In the genomic region with DNA sequence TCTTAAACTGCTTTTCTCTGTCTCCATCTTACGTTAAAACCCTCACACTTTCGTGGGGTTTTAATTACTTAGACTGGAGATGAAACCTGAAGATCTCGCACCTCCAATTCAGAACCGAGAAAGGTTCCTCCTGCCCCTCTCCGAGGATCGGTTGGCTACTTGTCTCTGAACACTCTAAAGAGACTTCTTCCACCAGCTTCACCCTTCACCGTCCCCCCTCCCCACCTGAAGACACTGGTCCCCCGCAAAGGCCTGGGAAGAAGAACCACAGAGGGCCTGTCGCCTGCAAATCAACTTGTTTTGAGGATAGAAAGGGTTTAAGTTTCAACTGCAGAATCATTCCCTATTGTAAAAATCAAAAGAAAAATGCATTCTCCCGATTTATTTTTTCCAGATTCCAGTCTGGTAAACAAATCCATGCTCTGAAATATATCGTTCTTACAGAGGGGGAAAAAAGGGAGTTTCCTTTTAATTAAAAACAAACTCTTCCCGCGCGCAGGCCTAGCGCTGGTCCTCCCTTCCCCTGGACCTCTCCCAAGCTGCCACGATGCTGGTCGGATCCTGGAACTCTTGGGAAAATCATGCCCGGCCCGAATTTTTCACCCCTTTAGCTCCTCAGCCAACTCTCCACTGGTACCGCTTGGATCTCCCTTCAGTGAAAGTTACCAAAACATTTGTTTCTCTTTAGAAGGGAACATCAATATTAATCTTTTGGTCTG, we compare ENCODE assay signal across 16 mouse cellular contexts. TPM values are rescaled to one million over a fixed set of nuclear protein-coding genes. Genes with fewer than 3 reads are reported as not detected.
DNase-seq lines count a peak whose midpoint lies in the region; ATAC-seq and TF ChIP-seq lines count a peak whose summit lies in the region.
"Had no signal": no experiment of that assay in that cellular context is flagged by ENCODE, and none has a peak within 500 bp of the region (broad histone marks: within the 10 kb centered on the region; RNA-seq: fewer than 3 reads in every experiment).

No protein-coding gene starts in this region.

- no peaks in the 10 kb centered on the region for H3K9me3 ChIP-seq in hindbrain, embryonic 14.5 days (ENCODE audit: control insufficient read depth, low read length)
- no peaks in the 10 kb centered on the region for H3K9me3 ChIP-seq in midbrain, embryonic 14.5 days (ENCODE audit: control insufficient read depth, low read length)
- H3K9me3 ChIP-seq: forebrain, embryonic 13.5 days; liver, embryonic 13.5 days; stomach, embryonic 15.5 days had no signal

- DNase-seq in embryo, embryonic 11 days = peak; percentile 61
- DNase-seq in embryo, embryonic 10 days (ENCODE audit: low spot score) = no peak
- DNase-seq in brain, embryonic 14.5 days (ENCODE audit: low read depth) = peak; percentile 49
- no peak for DNase-seq in hindbrain, embryonic 14.5 days (ENCODE audit: low spot score)
- peak; percentile 45 for DNase-seq in midbrain, embryonic 14.5 days
- no peak for DNase-seq in kidney, postnatal 36 days
- no peak for DNase-seq in thymus, postnatal 25 days
- DNase-seq: heart, postnatal 10 days; kidney, adult 8-10 months; liver, embryonic 13.5 days; right cerebral cortex, postnatal 4 days; thymus, postnatal 4 days had no signal

- H3K4me2 ChIP-seq in hindbrain, embryonic 14.5 days (replicated peaks) = peak overlapping the region; percentile 71
- peak overlapping the region; percentile 80 for H3K4me2 ChIP-seq in midbrain, embryonic 14.5 days (ENCODE audit: low read length)
- H3K4me2 ChIP-seq: forebrain, embryonic 13.5 days; liver, embryonic 13.5 days; stomach, embryonic 15.5 days had no signal

- TF ChIP-seq CTCF in brain, embryonic 14.5 days (IDR thresholded peaks at IDR 0.05; ENCODE audit: borderline replicate concordance, extremely low read depth, insufficient read depth, insufficient read length) = no peak

- H3K27me3 ChIP-seq in hindbrain, embryonic 14.5 days (ENCODE audit: control insufficient read depth, insufficient read depth, low read length) = peaks cover 71% of the 10 kb centered on the region
- H3K27me3 ChIP-seq in midbrain, embryonic 14.5 days (ENCODE audit: control insufficient read depth, insufficient read depth, low read length) = peaks cover 47% of the 10 kb centered on the region

- H3K4me1 ChIP-seq in hindbrain, embryonic 14.5 days (replicated peaks; ENCODE audit: control insufficient read depth, insufficient read depth, low read length) = peaks cover 4% of the 10 kb centered on the region; the same call in 1 of the 2 replicates
- peaks cover 12% of the 10 kb centered on the region for H3K4me1 ChIP-seq in midbrain, embryonic 14.5 days (ENCODE audit: control insufficient read depth, insufficient read depth, low read length)

- peak overlapping the region; percentile 38 for H3K4me3 ChIP-seq in hindbrain, embryonic 14.5 days (replicated peaks; ENCODE audit: low read length)
- peak overlapping the region; percentile 49 for H3K4me3 ChIP-seq in midbrain, embryonic 14.5 days (replicated peaks; ENCODE audit: low read depth, low read length)
- H3K4me3 ChIP-seq: forebrain, embryonic 13.5 days; liver, embryonic 13.5 days; stomach, embryonic 15.5 days had no signal

- ATAC-seq in hindbrain, embryonic 14.5 days (ENCODE audit: low FRiP score) = no peak
- no peak for ATAC-seq in midbrain, embryonic 14.5 days (ENCODE audit: low FRiP score, low TSS enrichment)
- ATAC-seq in frontal cortex, adult (ENCODE audit: low TSS enrichment) = no peak
- ATAC-seq: forebrain, embryonic 13.5 days had no signal

- peak overlapping the region; percentile 63 for H3K9ac ChIP-seq in hindbrain, embryonic 14.5 days
- peak overlapping the region; percentile 62; the same call in 1 of the 2 replicates for H3K9ac ChIP-seq in midbrain, embryonic 14.5 days (replicated peaks; ENCODE audit: low read length)
- H3K9ac ChIP-seq: forebrain, embryonic 13.5 days; liver, embryonic 13.5 days; stomach, embryonic 15.5 days had no signal

- 4% methylated on average over 20 of the region's 20 CpGs for WGBS in hindbrain, embryonic 14.5 days
- WGBS in midbrain, embryonic 14.5 days = 3% methylated on average over 20 of the region's 20 CpGs

- no peak overlapping the region; the same call in 1 of the 2 replicates for H3K27ac ChIP-seq in hindbrain, embryonic 14.5 days
- H3K27ac ChIP-seq in midbrain, embryonic 14.5 days (replicated peaks; ENCODE audit: low read depth, low read length) = peak overlapping the region; percentile 91
- H3K27ac ChIP-seq: forebrain, embryonic 13.5 days; liver, embryonic 13.5 days; macrophage; stomach, embryonic 15.5 days had no signal

- TF ChIP-seq POLR2A in brain, embryonic 14.5 days (IDR thresholded peaks at IDR 0.05; ENCODE audit: borderline replicate concordance, extremely low read depth, insufficient read depth, insufficient read length, poor library complexity, severe bottlenecking) = no peak

- H3K36me3 ChIP-seq in hindbrain, embryonic 14.5 days (replicated peaks; ENCODE audit: control insufficient read depth, insufficient read depth) = no peaks in the 10 kb centered on the region
- H3K36me3 ChIP-seq in midbrain, embryonic 14.5 days (ENCODE audit: control insufficient read depth, insufficient read depth, low read length) = no peaks in the 10 kb centered on the region
- H3K36me3 ChIP-seq: liver, embryonic 13.5 days; stomach, embryonic 15.5 days had no signal

RNA-seq across cellular contexts. Expression of a gene that starts 4.0 kb away (rescaled TPM):
- polyA plus RNA-seq in brain, embryonic 14.5 days (2012; rRNA removed) = 4.8 and 10.6 TPM in 2 replicates
- polyA plus RNA-seq in hindbrain, embryonic 14.5 days (2014; fragmentation: Nextera tagmentation; extraction: Ambion mirVana) = 7.9 and 8.2 TPM in 2 replicates
- polyA plus RNA-seq in midbrain, embryonic 14.5 days (2014; fragmentation: Nextera tagmentation; extraction: Ambion mirVana) = 16.0 and 23.6 TPM in 2 replicates
- polyA plus RNA-seq: macrophage had no signal

Comparison
In these comparisons a context has a peak if more than half of its experiments do, and no peak if none do; other contexts are left out.
1. DNase-seq: peak in embryo, embryonic 11 days (single experiment), brain, embryonic 14.5 days (single experiment) and midbrain, embryonic 14.5 days (single experiment); none in embryo, embryonic 10 days (single experiment), hindbrain, embryonic 14.5 days (single experiment), kidney, postnatal 36 days (0 of 2) and thymus, postnatal 25 days (single experiment).